Mouse (Mus musculus) NIH3T3 (cell line): ENCODE results near the gene Pgs1.

Source experiments
- DNase-seq: peaks from one replicate; pipeline ENCODE4 v3.0.0-alpha.2; 2012; ENCODE audit warnings: low read depth

The Pgs1 gene

GRCm38 (mm10) chr11:117986126-117987031 lies at the start of gene Pgs1:
Gene Pgs1, plus strand, starts transcription at chr11:117986292.
- peak; percentile 93 for DNase-seq

GRCm38 (mm10) chr11:117939004-117939730 lies 46.9 kb upstream of the Pgs1 start:
- DNase-seq: no peak

DNA sequence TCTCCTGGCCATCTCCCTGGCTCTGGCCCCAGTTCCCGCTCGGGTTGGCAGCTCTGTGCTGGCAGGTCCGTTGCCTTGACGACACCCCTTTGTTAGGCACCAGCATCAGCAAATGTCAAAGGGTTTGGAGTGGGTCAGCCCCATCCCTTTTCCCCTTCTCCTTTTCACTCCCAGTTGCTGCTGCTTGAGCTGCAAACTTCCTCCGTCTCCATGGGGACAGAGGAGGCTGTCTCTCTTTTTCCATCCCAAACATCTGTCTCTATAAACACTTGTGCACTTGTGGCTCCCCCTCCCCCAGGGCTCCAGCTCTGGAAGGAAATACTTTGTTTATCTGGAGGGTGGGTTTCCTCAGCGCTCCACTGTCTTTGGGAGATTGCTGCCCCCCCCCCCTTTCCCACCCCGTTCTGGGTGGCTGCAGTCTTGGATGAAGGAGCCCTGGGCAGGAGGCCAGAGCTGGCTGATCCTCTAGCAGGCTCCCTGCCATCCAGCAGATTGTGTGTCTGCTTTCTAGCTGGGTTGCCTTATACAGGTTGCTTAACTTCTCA lies 46.3 kb upstream of the Pgs1 start:
- peak; percentile 97 for DNase-seq

DNA sequence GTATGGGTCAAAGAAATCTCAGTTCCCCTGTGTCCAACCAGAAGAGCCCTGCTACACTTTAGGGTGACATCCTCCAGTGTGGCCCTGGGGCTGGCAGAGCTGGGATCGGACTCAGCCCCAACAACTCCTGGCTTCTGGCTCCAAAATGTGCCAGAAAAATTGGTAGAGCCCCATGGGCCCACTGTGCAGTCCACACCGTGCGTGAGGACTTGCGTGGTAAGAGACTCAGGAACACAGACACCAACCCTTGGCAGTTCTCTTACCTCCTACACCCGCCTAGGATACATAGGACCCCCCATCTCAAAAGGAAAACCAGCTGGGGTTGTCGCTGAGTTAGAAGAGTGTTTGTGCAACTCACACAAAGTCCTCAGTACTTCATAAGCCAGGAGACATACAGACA lies 45.2 kb upstream of the Pgs1 start:
- no peak for DNase-seq

- peak; percentile 52 for DNase-seq
Measured at GRCm38 (mm10) chr11:117941325-117941834, 44.7 kb upstream of the Pgs1 start.

DNA sequence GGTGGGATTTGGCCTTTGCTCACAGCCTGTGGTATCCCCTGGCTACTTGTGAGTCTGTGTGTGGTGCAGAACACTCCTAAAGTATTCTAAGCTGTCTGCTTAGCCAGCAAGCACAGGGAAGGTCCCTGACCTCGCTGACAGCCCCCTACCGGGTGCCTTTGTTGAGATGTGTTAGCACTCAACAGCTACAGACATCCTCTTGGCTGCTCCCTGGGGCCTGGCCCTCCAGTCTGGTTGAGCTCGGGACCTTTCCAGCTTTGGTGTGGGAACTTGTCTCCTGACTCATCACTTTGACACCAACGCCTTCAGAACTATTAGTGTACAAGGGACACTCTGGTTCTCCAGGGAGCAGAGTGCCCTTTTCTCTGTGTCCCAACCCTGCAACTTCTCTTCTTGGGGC lies 44.2 kb upstream of the Pgs1 start:
- peak; percentile 68 for DNase-seq

- DNase-seq: peak; percentile 47
Measured at GRCm38 (mm10) chr11:117946195-117946979, 39.7 kb upstream of the Pgs1 start.

- no peak for DNase-seq
Measured at GRCm38 (mm10) chr11:117946996-117947419, 39.1 kb upstream of the Pgs1 start.

- DNase-seq: peak; percentile 97
Measured at GRCm38 (mm10) chr11:117949392-117950091, 36.5 kb upstream of the Pgs1 start.

DNA sequence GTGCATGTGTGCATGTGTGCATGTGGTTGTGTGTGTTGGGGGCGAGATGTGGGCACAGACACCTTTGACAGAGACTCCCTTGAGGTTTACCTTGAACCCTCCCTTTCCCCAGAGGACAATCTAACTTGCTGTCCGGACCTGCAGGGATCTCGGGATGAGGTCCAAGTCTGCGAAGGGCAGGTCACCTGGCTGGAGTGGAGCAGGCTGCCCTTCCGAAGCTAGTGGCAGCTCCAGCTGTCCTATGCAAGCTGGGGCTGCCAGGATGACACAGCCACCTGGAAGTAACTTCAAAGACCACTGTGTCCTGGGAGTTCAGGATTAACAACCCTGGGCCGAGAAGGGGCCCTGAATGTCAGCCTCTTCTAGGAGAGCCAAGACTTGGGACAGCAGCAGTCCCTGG lies 34.7 kb upstream of the Pgs1 start:
- DNase-seq: no peak

DNA sequence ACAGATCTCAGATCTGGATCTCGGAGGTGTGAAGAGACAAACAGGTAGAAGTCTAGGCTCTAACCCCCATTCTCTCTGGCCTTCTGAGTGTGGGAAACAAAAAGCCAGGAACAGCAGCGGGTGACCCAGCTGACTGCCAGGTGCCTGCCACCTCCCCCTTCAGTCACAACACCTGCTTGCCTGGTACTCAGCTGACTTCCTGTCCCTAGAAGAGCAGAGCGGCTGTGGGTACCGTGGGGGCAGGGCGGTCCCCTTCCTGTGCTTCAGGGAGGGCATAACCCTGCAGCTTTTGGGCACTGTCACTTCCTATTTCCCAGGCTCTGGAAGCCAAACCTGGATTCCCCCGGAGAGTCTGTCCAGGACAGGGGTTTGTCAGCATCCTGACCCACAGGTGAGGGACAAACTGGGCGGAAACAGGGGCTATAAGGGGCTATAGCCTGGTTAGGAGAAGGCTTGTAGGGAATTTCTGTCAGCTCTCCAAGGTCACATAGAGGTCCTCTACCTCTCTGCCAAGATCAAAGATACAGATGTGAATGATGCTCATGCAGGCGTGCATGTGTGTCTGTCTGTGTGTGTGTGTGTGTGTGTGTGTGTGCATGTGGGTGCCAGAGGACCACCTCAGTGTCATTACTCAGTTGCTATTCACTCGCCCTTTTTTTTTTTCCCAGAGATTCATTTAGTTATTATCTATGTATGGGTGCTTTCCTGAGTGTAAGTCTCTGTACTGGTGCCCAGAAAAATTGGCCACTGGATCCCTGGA lies 33.7 kb upstream of the Pgs1 start:
- no peak for DNase-seq

GRCm38 (mm10) chr11:117954094-117954493 lies 32.0 kb upstream of the Pgs1 start:
- DNase-seq: peak; percentile 62

DNA sequence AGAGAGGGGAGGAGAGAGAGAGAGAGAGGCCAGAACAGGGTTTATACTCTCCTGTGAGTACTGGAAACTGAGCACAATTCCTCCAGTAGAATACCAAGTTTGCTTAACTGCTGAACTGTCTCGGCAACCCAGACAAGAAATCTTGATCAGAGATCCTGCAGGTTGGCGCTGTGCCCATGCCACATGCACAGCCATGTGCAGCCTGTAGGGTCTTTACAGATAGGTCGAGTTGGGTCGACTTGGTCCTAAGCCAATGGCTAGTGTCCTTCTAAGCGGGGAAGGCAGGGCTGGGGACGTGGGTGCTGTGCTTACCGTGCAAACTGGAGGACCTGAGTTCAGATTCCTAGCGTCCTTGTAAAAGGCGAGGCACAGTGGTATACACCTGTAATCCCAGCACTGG lies 31.3 kb upstream of the Pgs1 start:
- no peak for DNase-seq

DNA sequence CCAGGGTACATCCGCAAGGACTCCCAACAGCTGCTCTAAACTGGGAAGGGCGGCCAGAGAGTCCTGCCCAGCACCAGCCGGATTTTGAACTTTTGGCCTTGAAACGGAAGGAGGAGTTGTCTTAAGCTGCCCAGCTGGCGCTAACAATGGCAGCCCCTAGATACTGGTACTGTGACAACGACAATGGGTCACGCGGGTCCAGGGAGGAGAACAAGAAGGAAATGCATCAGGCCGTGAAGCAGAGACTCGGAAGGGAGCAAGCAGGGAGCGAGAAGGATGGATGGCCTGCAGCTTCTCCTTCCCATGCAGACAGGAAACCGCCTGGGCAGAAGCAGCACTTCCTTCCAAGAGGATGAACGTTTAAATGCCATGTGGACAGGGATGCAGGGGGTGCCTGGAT lies 30.5 kb upstream of the Pgs1 start:
- DNase-seq: no peak

- DNase-seq: peak; percentile 76
Measured at GRCm38 (mm10) chr11:117958197-117958596, 27.9 kb upstream of the Pgs1 start.

DNA sequence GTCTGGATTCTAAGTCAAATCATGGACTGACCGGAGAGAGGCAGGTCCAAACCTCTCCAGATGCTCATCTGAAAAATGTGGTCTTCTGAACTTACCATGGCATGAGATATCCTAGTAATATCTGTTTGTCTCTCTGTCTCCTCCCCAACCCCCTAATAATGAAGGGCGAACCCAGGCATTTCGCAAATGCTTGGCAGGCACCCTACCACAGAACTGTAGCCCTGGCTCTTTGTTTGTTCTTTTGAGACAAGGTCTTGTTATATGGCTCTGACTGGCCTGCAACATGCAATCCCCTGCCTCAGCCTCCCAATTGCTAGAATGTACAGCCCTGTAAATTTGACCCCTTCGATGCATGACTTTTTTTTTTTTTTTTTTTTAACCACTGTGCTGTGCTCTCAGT lies 26.9 kb upstream of the Pgs1 start:
- DNase-seq: peak; percentile 61

GRCm38 (mm10) chr11:117959741-117960381 lies 26.2 kb upstream of the Pgs1 start:
- DNase-seq: no peak

GRCm38 (mm10) chr11:117960601-117961000 lies 25.5 kb upstream of the Pgs1 start:
- DNase-seq: no peak

- DNase-seq: peak; percentile 97
Measured at GRCm38 (mm10) chr11:117962228-117963067, 23.6 kb upstream of the Pgs1 start.
